In the genomic region with DNA sequence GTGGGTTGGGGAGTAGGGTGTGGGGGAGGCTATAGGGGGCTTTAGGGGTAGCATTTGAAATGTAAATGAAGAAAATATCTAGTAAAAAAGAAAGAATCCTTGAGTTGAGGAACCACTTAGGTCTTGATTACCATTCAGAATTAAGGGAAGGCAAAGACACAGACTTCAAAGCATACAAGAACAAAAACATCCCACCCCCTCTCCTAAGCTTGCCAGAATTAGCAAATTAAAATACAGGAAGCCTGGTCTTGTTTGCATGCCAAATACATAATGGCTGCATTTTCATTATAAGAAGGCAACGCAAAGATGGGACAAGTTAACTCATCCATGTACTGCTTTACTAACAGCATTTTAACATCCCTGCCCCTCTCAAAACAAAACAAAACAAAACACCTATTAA, we compare ENCODE assay signal across 19 mouse cellular contexts.
A peak's percentile ranks its signal among the peaks of the same experiment; 100 is the strongest.
DNase-seq lines count a peak whose midpoint lies in the region; ATAC-seq and TF ChIP-seq lines count a peak whose summit lies in the region.
"Had no signal": no experiment of that assay in that cellular context is flagged by ENCODE, and none has a peak within 500 bp of the region (broad histone marks: within the 10 kb centered on the region; RNA-seq: fewer than 3 reads in every experiment).

No protein-coding gene starts in this region.

- 21% methylated on average over 1 of the region's 1 CpGs for WGBS in forebrain, embryonic 15.5 days

- H3K27me3 ChIP-seq in forebrain, embryonic 15.5 days = no peaks in the 10 kb centered on the region
- H3K27me3 ChIP-seq: embryonic facial prominence, embryonic 12.5 days; hindbrain, embryonic 12.5 days had no signal

- DNase-seq in layer of hippocampus, adult 9-11 months = peak; percentile 17
- no peak for DNase-seq in layer of hippocampus, postnatal 25 days (ENCODE audit: extremely low spot score in 1 of 2, low spot score in 1 of 2)
- peak; percentile 73 for DNase-seq in brain, embryonic 14.5 days (ENCODE audit: low read depth)
- DNase-seq in adrenal gland, adult 2 months = no peak
- no peak for DNase-seq in cerebellum, adult 11 months
- DNase-seq: adrenal gland, postnatal 14 days; cerebellum, adult 11-12 months; cerebellum, adult 9-10 months; cerebellum, postnatal 25 days; gastrocnemius, postnatal 36 days; heart, adult 11 months; heart, postnatal 10 days; heart, postnatal 4 days had no signal

- H3K4me2 ChIP-seq in forebrain, embryonic 15.5 days (replicated peaks) = no peak overlapping the region
- H3K4me2 ChIP-seq: embryonic facial prominence, embryonic 12.5 days; hindbrain, embryonic 12.5 days had no signal

- H3K36me3 ChIP-seq in forebrain, embryonic 15.5 days = no peaks in the 10 kb centered on the region
- H3K36me3 ChIP-seq: embryonic facial prominence, embryonic 12.5 days; hindbrain, embryonic 12.5 days had no signal

- no peak for TF ChIP-seq CTCF in brain, embryonic 14.5 days (IDR thresholded peaks at IDR 0.05; ENCODE audit: borderline replicate concordance, extremely low read depth, insufficient read depth, insufficient read length)

- no peak overlapping the region for H3K4me3 ChIP-seq in forebrain, embryonic 15.5 days
- H3K4me3 ChIP-seq: embryonic facial prominence, embryonic 12.5 days; hindbrain, embryonic 12.5 days had no signal

- H3K9ac ChIP-seq in forebrain, embryonic 15.5 days (replicated peaks) = no peak overlapping the region
- H3K9ac ChIP-seq: embryonic facial prominence, embryonic 12.5 days; hindbrain, embryonic 12.5 days had no signal

- ATAC-seq in forebrain, embryonic 15.5 days (replicated peaks) = peak; percentile 73
- ATAC-seq: hindbrain, embryonic 16.5 days; inflammation-experienced regulatory T-cells, adult 6 months; intestine, postnatal 0 days had no signal

- no peak for TF ChIP-seq POLR2A in brain, embryonic 14.5 days (IDR thresholded peaks at IDR 0.05; ENCODE audit: borderline replicate concordance, extremely low read depth, insufficient read depth, insufficient read length, poor library complexity, severe bottlenecking)

- peaks cover 7% of the 10 kb centered on the region for H3K4me1 ChIP-seq in forebrain, embryonic 15.5 days
- H3K4me1 ChIP-seq: embryonic facial prominence, embryonic 12.5 days had no signal

- H3K9me3 ChIP-seq in forebrain, embryonic 15.5 days = no peaks in the 10 kb centered on the region
- H3K9me3 ChIP-seq: embryonic facial prominence, embryonic 12.5 days; hindbrain, embryonic 12.5 days had no signal

- H3K27ac ChIP-seq in forebrain, embryonic 15.5 days (replicated peaks) = peak overlapping the region; percentile 37; the same call in 1 of the 2 replicates
- H3K27ac ChIP-seq: embryonic facial prominence, embryonic 12.5 days; hindbrain, embryonic 12.5 days had no signal

Comparison
In these comparisons a context has a peak if more than half of its experiments do, and no peak if none do; other contexts are left out.
1. DNase-seq: peak in layer of hippocampus, adult 9-11 months (single experiment) and brain, embryonic 14.5 days (single experiment); none in layer of hippocampus, postnatal 25 days (0 of 2), adrenal gland, adult 2 months (single experiment) and cerebellum, adult 11 months (single experiment).